Mouse (Mus musculus) forebrain, embryonic 10.5 days (tissue): Measurements from ENCODE around the gene Rtn4rl1. TPM values are rescaled to one million over a fixed set of nuclear protein-coding genes. Genes with fewer than 3 reads are reported as not detected.

Source experiments
- DNase-seq: peaks from one replicate; pipeline ENCODE4 v3.0.0-alpha.2; 2017; ENCODE audit warnings: low spot score; ENCODE audit errors: extremely low spot score
- H3K27ac ChIP-seq: fragments of 300-500 bp; sonication (generic); 2 replicates; pipeline ENCODE4 v1.5.1; 2016; ENCODE audit warnings: mild to moderate bottlenecking
- H3K27me3 ChIP-seq: fragments of 300-500 bp; sonication (generic); 2 replicates; pipeline ENCODE4 v1.6.1; 2016; ENCODE audit warnings: mild to moderate bottlenecking; ENCODE audit not compliant: poor library complexity, severe bottlenecking
- H3K36me3 ChIP-seq: fragments of 300-500 bp; sonication (generic); replicated peaks from 2 replicates; pipeline ENCODE4 v1.6.1; 2016; ENCODE audit warnings: mild to moderate bottlenecking, moderate library complexity
- H3K4me1 ChIP-seq: fragments of 300-500 bp; sonication (generic); 2 replicates; pipeline ENCODE4 v1.6.1; 2016
- H3K4me3 ChIP-seq: fragments of 300-500 bp; sonication (generic); 2 replicates; pipeline ENCODE4 v1.5.1; 2016; ENCODE audit warnings: mild to moderate bottlenecking, moderate library complexity
- H3K9me3 ChIP-seq: fragments of 300-500 bp; sonication (generic); 2 replicates; pipeline ENCODE4 v1.6.1; 2016; ENCODE audit warnings: mild to moderate bottlenecking, moderate library complexity
- WGBS: fragments of 180-500 bp; shearing (Covaris S2); methylation state at CpG from one replicate; pipeline ENCODE4 v1.1.7; 2016; 5-methylcytosine and 5-hydroxymethylcytosine counted together
- polyA plus RNA-seq: library from polyadenylated mRNA; unstranded; fragments of >200 nt; fragmentation: Nextera tagmentation; extraction: Ambion mirVana; gene quantifications from 2 replicates; pipeline ENCODE4 v1.2.1, GENCODE M21; 2016

Gene Rtn4rl1
- polyA plus RNA-seq, 1 experiment from 2014 or later: 1.1 TPM

DNA sequence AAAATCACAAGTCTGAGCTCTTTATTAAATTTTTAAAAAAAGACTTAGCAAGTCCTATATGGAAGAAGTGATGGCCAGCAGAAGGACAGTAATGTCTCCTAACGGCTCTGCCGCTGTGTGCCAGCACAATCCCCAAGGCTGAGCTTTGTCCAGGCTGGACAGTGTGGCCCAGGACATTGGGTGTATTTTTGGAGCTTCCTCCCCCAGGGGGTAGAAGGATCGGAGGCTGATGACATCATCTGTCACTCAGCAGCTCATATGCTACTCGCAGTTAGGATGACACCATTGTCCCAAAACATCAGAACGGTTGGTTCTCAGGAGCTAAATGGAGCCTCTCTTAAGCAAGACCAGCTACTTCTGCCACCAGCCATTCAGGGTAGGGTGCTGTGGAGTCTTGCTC lies 74.9 kb downstream of the Rtn4rl1 start:
- peaks cover 74% of the 10 kb centered on the region for H3K4me1 ChIP-seq

DNA sequence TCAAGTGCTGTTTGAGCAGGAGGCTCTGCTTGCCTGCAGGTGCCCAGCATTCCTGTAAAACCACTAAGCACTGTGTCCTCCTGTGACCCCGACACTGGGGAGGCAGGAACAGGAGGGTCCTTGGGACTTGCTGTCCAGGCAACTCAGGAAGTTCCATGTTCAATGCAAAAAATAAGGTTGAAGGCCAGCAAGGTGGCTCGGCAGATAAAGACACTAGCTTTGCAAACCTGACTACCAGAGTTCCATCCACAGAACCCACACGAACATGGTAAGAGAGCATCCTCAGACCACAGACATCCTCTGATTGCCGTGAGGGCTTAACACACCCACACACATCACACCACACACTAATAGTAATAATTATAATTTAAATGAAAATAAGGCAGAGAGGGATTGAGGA lies 75.6 kb downstream of the Rtn4rl1 start:
- 85% methylated on average over 4 of the region's 4 CpGs for WGBS
- Histone ChIP-seq H3K27me3 (peaks cover 56% of the 10 kb centered on the region), H3K36me3 (no peaks in the 10 kb centered on the region), H3K4me1 (peaks cover 72% of the 10 kb centered on the region), H3K9me3 (no peaks in the 10 kb centered on the region), H3K27ac (no peak overlapping the region), H3K4me3 (no peak overlapping the region)
- DNase-seq: no peak

More for the DNA sequence above, 74.9 kb downstream of the Rtn4rl1 start:
- DNase-seq: no peak
- H3K27me3 ChIP-seq: peaks cover 53% of the 10 kb centered on the region
- no peak overlapping the region for H3K27ac ChIP-seq
- 81% methylated on average over 5 of the region's 5 CpGs for WGBS
- H3K9me3 ChIP-seq: no peaks in the 10 kb centered on the region
- no peaks in the 10 kb centered on the region for H3K36me3 ChIP-seq
- no peak overlapping the region for H3K4me3 ChIP-seq

DNA sequence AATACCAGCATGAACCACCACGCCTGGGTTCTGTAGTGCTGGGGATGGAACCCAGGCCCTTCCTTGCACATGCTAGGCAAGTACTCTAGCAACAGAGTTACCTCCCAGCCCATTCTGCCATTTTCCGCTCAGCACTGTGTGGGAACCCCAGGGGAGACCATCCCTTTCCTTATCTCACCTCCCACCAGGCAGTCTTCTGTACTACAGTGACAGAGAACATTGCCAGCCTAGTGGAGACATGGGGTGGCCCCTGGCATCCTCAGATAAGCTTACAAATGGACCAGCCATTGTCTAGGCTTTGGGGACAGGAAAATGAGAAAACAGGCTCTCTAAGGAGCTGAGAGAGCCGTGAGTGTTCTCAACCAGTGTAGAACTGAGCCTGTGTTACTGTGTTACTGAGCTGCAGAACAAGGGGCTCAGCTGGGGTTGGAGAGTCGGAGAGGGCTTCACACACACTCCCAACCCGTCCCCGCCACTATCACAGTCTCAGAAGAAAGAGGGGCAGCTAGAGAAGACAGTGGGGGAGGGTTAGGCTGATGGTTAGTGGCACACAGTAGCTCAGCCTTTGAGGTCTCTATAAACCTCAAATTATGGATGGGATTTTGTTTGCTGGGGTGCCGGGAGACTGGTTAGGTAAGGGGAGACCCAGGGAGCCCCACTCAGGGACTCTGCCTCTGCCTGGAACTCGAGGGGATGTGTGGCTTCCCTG lies 76.8 kb downstream of the Rtn4rl1 start:
- Histone ChIP-seq H3K27me3 (peaks cover 55% of the 10 kb centered on the region), H3K4me1 (peaks cover 72% of the 10 kb centered on the region), H3K36me3 (no peaks in the 10 kb centered on the region), H3K27ac (no peak overlapping the region), H3K4me3 (no peak overlapping the region), H3K9me3 (no peaks in the 10 kb centered on the region)
- 76% methylated on average over 8 of the region's 8 CpGs for WGBS
- no peak for DNase-seq

DNA sequence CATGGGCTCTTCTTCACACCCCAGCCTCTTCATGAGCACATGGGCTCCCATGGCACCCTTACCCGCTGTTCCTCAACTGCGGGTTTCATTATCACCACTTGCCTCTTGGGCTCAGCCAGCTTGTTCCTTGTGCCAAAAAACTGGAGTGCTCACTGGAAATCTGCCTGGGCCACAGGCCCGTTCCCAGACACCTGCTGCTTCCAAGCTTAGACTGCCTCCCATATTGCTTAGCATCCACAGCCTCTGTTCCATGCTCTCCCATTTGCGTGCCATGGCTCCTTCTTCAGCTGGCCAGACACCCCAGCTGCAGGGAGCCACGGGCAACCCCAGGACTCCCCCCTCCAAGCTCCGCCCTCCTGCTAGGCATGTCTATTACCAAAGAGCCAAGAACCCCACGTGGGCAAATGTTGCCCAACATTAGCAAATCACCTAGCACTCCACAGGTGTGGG lies 77.4 kb downstream of the Rtn4rl1 start:
- H3K27ac ChIP-seq: no peak overlapping the region
- H3K9me3 ChIP-seq: no peaks in the 10 kb centered on the region
- H3K27me3 ChIP-seq: peaks cover 53% of the 10 kb centered on the region
- H3K4me1 ChIP-seq: peaks cover 72% of the 10 kb centered on the region
- 69% methylated on average over 7 of the region's 7 CpGs for WGBS
- H3K4me3 ChIP-seq: no peak overlapping the region
- H3K36me3 ChIP-seq: no peaks in the 10 kb centered on the region
- DNase-seq: no peak

DNA sequence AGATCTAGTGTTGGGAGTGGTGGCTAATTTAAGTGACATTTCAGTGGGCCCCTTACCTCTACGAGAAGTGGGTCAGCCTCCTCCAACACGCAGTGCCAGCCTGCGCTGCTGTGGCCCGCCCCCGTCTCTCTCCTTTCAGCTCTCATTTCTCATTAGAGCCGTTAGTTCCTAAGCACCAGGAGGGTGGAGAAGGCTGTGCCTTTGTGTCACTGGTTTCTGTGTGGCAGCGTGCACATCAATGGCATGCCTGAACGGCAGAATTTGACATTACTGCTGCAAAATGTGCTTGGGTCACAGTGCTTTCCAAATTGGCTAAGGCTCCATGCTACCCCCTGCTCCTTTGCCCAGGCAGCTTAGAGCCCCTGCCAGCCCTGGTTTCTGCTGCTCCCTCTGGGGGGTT lies 79.9 kb downstream of the Rtn4rl1 start:
- H3K4me1 ChIP-seq: peaks cover 60% of the 10 kb centered on the region

DNA sequence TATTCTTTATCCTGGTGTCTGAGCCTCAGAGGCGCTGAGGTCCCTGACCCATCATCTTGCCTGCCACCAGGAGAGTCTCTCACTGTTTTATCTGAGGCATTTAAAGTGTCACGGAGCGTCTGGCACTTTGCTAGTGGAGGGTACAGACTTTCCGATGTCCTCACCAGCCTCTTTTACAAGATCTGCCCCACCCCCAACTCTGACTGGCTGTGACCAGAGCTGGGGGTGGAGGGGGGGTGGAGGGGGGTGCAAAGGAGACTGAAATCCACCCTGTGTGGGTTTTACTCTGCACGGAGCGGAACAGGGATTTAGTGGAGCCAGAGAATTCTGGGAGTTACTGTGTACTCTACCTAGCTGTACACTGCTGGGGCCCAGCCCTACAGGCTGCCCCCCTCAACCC lies 81.5 kb downstream of the Rtn4rl1 start:
- H3K27me3 ChIP-seq: peaks cover 51% of the 10 kb centered on the region
- H3K27ac ChIP-seq: peak overlapping the region; percentile 71
- peaks cover 75% of the 10 kb centered on the region for H3K4me1 ChIP-seq
- no peaks in the 10 kb centered on the region for H3K9me3 ChIP-seq
- H3K36me3 ChIP-seq: no peaks in the 10 kb centered on the region
- 41% methylated on average over 6 of the region's 6 CpGs for WGBS
- no peak for DNase-seq
- no peak overlapping the region for H3K4me3 ChIP-seq

More for the DNA sequence above, 79.9 kb downstream of the Rtn4rl1 start:
- WGBS: 16% methylated on average over 8 of the region's 8 CpGs
- Histone ChIP-seq H3K4me3 (peak overlapping the region; percentile 16; the same call in 1 of the 2 replicates), H3K27ac (peak overlapping the region; percentile 71), H3K27me3 (peaks cover 44% of the 10 kb centered on the region), H3K36me3 (no peaks in the 10 kb centered on the region), H3K9me3 (no peaks in the 10 kb centered on the region)
- no peak for DNase-seq

DNA sequence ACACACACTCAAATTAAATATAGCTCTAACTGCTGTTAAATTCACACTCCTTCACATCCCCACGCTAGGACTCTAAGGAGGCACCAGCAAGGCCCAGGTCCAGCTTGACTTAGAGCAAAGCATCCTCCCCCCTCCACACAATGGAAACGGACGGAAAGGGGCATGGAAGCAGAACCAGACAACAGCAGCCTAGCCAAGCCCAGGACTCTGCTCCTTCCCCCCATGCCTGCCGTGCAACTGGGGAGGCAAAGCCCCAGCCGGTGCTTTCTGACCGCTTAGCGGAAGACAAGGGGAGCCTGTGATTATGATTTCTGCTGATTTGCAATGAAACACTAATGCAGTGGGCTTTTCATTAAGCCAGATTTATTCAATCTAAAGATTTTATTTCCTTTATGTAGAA lies 84.5 kb downstream of the Rtn4rl1 start:
- 37% methylated on average over 7 of the region's 7 CpGs for WGBS
- H3K4me3 ChIP-seq: no peak overlapping the region
- H3K27ac ChIP-seq: peak overlapping the region; percentile 74

DNA sequence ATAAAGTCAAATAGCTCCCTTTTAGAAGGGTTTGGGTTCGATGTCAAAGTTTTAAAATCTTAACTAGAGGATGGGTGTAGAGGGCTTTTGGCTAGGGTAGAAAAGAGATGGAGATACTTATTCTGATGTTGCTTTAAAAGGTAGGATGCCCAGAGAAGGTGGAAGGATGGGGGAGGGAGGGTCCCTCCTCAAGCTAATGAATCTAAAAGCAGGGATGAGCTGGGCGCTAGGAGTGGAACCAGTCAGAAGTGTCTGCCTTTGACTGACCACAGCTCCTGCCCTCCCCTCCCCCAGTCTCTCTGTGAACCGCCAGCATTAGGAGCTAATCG lies 85.4 kb downstream of the Rtn4rl1 start:
- Histone ChIP-seq H3K27ac (peak overlapping the region; percentile 74), H3K9me3 (no peaks in the 10 kb centered on the region), H3K4me3 (peak overlapping the region; percentile 41), H3K36me3 (no peaks in the 10 kb centered on the region), H3K4me1 (peaks cover 74% of the 10 kb centered on the region), H3K27me3 (peaks cover 64% of the 10 kb centered on the region)
- no peak for DNase-seq
- WGBS: 14% methylated on average over 4 of the region's 4 CpGs

More for the DNA sequence above, 84.5 kb downstream of the Rtn4rl1 start:
- Histone ChIP-seq H3K27me3 (peaks cover 63% of the 10 kb centered on the region), H3K4me1 (peaks cover 81% of the 10 kb centered on the region), H3K9me3 (no peaks in the 10 kb centered on the region), H3K36me3 (no peaks in the 10 kb centered on the region)
- no peak for DNase-seq

DNA sequence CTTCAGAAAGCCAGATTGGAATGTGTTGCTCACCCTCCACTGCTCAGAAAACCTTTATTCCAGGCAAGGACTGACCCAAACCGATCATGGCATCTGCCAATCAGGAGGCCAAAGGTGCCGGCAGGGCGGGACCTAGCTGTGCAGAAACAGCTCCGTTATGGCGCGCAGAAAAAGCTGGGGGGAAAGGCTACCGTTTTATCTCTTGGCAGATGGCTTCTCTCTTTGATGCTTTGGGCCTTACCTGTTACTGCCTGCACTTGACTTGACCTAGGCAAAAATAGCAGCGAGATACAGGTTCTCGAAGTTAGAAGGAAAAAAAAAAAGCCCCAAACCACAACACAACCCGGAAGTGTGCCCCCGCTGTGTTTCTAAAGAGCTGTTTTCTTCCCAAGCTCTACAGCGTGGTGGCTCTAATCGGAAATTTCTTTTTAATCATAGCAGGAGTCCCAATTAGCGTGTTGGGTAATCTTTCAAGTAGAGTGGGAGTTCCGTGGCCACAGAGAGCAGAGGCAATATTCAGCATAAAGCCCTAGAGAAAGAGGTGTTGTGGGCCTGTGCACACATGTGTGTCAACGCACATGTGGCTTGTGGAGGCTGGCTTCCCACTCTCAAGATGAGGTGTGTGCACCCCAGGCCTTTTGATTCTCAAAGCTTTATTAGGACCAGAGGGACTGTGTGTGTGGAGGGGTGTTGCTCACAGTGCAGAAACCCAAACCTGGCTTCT lies 85.9 kb downstream of the Rtn4rl1 start:
- Histone ChIP-seq H3K36me3 (no peaks in the 10 kb centered on the region), H3K27me3 (peaks cover 64% of the 10 kb centered on the region), H3K27ac (peak overlapping the region; percentile 74), H3K4me1 (peaks cover 70% of the 10 kb centered on the region), H3K9me3 (no peaks in the 10 kb centered on the region), H3K4me3 (peak overlapping the region; percentile 41)
- DNase-seq: peak; percentile 77
- 2% methylated on average over 16 of the region's 16 CpGs for WGBS

DNA sequence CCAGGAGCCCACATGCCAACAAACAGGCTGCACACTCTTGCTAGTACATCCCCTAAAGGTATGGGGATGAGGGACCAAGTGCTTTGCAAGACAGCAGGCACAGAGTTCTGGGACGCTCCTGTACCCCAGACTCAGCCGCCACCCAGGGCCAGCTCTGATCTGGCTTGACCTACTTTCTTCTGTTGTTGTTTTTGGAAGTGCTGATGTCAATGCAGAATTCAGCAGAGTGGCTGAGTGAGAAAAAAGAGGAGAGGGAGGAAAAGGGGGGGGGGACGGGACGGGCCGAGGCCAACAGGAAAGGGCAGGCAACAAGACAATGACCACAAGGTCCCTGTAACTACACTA lies 86.5 kb downstream of the Rtn4rl1 start:
- Histone ChIP-seq H3K4me1 (peaks cover 64% of the 10 kb centered on the region), H3K36me3 (no peaks in the 10 kb centered on the region), H3K27me3 (peaks cover 66% of the 10 kb centered on the region), H3K27ac (peak overlapping the region; percentile 74), H3K4me3 (peak overlapping the region; percentile 41; the same call in 1 of the 2 replicates), H3K9me3 (no peaks in the 10 kb centered on the region)
- no peak for DNase-seq
- 35% methylated on average over 5 of the region's 5 CpGs for WGBS

DNA sequence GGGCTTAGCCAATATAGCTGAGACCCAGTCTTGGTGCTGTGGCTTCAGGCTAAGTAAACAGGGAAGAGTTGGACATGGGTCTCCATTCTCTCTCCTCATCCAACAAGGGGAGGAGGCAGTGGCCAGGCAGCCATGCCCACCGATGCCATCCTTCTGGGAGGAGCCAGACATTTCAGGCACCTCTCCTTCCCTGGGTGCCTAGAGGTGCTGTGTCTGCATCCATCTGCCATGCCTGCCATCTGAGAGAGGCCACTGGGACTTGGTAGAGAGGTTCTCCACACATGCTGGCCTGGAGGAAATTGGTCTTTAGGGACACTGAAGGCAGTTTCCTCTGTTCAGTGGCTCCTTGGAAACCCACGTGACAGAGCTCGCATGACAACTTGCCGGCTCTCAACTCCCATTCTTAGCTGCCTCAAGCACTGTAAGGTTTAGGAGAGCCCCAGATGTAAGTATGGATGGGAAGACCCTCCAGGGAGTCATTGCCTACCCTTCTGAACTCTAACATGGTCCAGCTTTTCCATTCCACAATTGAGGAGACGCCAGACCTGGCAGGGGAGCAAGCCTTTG lies 86.9 kb downstream of the Rtn4rl1 start:
- Histone ChIP-seq H3K27ac (peak overlapping the region; percentile 74; the same call in 1 of the 2 replicates), H3K4me3 (0 out of 2 replicates have a peak overlapping the region, but pooled peaks have one; percentile 41), H3K27me3 (peaks cover 65% of the 10 kb centered on the region), H3K9me3 (no peaks in the 10 kb centered on the region), H3K4me1 (peaks cover 60% of the 10 kb centered on the region), H3K36me3 (no peaks in the 10 kb centered on the region)
- 28% methylated on average over 5 of the region's 5 CpGs for WGBS
- DNase-seq: no peak

DNA sequence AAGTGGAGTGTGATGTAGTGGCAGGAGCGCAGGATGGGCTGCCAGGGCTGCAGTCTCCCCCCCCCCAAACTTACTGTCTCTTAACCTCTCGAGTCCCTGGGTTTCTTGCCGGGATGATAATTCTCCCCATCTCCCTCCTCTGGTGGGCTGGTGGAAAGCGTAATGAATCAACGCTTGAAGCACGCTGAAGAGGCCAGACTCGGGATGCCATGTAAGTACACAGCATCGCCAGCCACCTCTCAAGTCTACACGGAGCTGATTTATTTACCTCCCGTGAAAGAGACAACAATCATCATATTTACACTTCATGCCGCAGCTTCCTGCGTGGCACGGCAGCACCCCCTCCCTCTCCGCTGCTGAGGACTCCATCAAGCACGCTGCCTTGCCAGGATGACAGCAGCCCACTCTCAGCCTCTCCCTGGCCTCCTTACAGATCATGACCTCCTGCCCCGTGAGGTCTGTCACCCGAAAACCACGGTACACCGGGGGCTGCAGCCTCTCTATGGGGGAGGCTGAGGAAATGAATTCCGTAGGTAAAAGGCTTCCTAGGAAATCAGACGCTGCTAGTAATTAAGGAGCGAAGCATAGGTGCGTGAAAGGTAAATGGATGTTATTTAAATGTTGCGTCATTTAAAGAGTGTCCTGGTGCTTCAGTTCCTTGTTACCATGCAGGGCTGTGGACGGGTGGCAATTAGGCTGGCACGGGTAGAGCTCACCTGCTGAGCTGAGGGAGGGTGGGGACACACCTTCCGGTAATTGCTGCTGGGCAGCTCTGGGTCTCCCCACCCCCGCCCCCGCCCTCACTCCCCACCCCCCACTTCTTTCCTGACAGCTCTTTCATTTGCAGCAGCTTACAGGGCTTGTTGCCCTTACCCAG lies 88.0 kb downstream of the Rtn4rl1 start:
- WGBS: 5% methylated on average over 29 of the region's 29 CpGs
- Histone ChIP-seq H3K36me3 (no peaks in the 10 kb centered on the region), H3K27ac (no peak overlapping the region), H3K27me3 (peaks cover 68% of the 10 kb centered on the region), H3K4me3 (peak overlapping the region; percentile 30), H3K4me1 (peaks cover 54% of the 10 kb centered on the region), H3K9me3 (no peaks in the 10 kb centered on the region)
- no peak for DNase-seq
